Mouse (Mus musculus): ENCODE measurements around the gene Pcp2. TPM values are rescaled to one million over a fixed set of nuclear protein-coding genes. Genes with fewer than 3 reads are reported as not detected.

Pcp2 gene
- polyA plus RNA-seq, 1 experiment from 2014 or later = 0.56 TPM

Other genes with a start within 250 kb of the Pcp2 start
- gene Arhgef18, start 232.5 kb downstream of the Pcp2 start, polyA plus RNA-seq (2014; fragmentation: Nextera tagmentation; extraction: Ambion mirVana) = 9.6 and 13.2 TPM in 2 replicates
- 3.9 and 6.2 TPM in 2 replicates for gene Pex11g, start 157.9 kb downstream of the Pcp2 start, polyA plus RNA-seq (2014; fragmentation: Nextera tagmentation; extraction: Ambion mirVana)
- gene Tex45, start 154.7 kb downstream of the Pcp2 start, polyA plus RNA-seq (2014; fragmentation: Nextera tagmentation; extraction: Ambion mirVana) = not detected in 2 replicates
- 29.6 and 32.3 TPM in 2 replicates for gene Zfp358, start 132.4 kb downstream of the Pcp2 start, polyA plus RNA-seq (2014; fragmentation: Nextera tagmentation; extraction: Ambion mirVana)
- gene Mcoln1, start 125.1 kb downstream of the Pcp2 start, polyA plus RNA-seq (2014; fragmentation: Nextera tagmentation; extraction: Ambion mirVana) = 34.3 and 39.0 TPM in 2 replicates
- 24.6 and 27.2 TPM in 2 replicates for gene Pnpla6, start 110.2 kb downstream of the Pcp2 start, polyA plus RNA-seq (2014; fragmentation: Nextera tagmentation; extraction: Ambion mirVana)
- gene C330021F23Rik, start 57.6 kb downstream of the Pcp2 start, polyA plus RNA-seq (2014; fragmentation: Nextera tagmentation; extraction: Ambion mirVana) = 1.2 and 1.6 TPM in 2 replicates
- gene Camsap3, start 38.3 kb downstream of the Pcp2 start, polyA plus RNA-seq (2014; fragmentation: Nextera tagmentation; extraction: Ambion mirVana) = 14.9 and 15.3 TPM in 2 replicates
- gene Xab2, start 4.2 kb downstream of the Pcp2 start, polyA plus RNA-seq (2014; fragmentation: Nextera tagmentation; extraction: Ambion mirVana) = 49.7 and 53.9 TPM in 2 replicates
- 92.0 and 106 TPM in 2 replicates for gene Pet100, start 4.0 kb downstream of the Pcp2 start, polyA plus RNA-seq (2014; fragmentation: Nextera tagmentation; extraction: Ambion mirVana)
- 92.1 and 103 TPM in 2 replicates for gene Stxbp2, start 5.4 kb upstream of the Pcp2 start, polyA plus RNA-seq (2014; fragmentation: Nextera tagmentation; extraction: Ambion mirVana)
- gene Retn, start 30.2 kb upstream of the Pcp2 start, polyA plus RNA-seq (2014; fragmentation: Nextera tagmentation; extraction: Ambion mirVana) = 0.31 TPM in 1 of 2 replicates, not detected in the other
- gene Mcemp1, start 40.2 kb upstream of the Pcp2 start, polyA plus RNA-seq (2014; fragmentation: Nextera tagmentation; extraction: Ambion mirVana) = 0.27 and 0.62 TPM in 2 replicates
- gene Fcor, start 46.8 kb upstream of the Pcp2 start, polyA plus RNA-seq (2014; fragmentation: Nextera tagmentation; extraction: Ambion mirVana) = 15.2 and 19.4 TPM in 2 replicates
- 27.5 and 30.6 TPM in 2 replicates for gene Trappc5, start 50.8 kb upstream of the Pcp2 start, polyA plus RNA-seq (2014; fragmentation: Nextera tagmentation; extraction: Ambion mirVana)
- gene Fcer2a, start 68.6 kb upstream of the Pcp2 start, polyA plus RNA-seq (2014; fragmentation: Nextera tagmentation; extraction: Ambion mirVana) = not detected in 2 replicates
- gene Clec4g, start 95.1 kb upstream of the Pcp2 start, polyA plus RNA-seq (2014; fragmentation: Nextera tagmentation; extraction: Ambion mirVana) = not detected in 2 replicates
- not detected in 2 replicates for gene Cd209a, start 123.4 kb upstream of the Pcp2 start, polyA plus RNA-seq (2014; fragmentation: Nextera tagmentation; extraction: Ambion mirVana)
- gene Cd209e, start 228.8 kb upstream of the Pcp2 start, polyA plus RNA-seq (2014; fragmentation: Nextera tagmentation; extraction: Ambion mirVana) = not detected in 2 replicates

Measured in stomach, embryonic 14.5 days (tissue).